Mouse (Mus musculus) forebrain, postnatal 0 days (tissue): ENCODE results near the gene 7420426K07Rik. TPM values are rescaled to one million over a fixed set of nuclear protein-coding genes. Genes with fewer than 3 reads are reported as not detected.

ENCODE experiments used
- ATAC-seq: fragments of 200-750 bp; cut with Nextera tagmentation; 2 replicates; pipeline ENCODE4 v1.8.0; 2017; ENCODE audit warnings: mild to moderate bottlenecking, moderate library complexity
- DNase-seq: peaks from one replicate; pipeline ENCODE4 v3.0.0-alpha.2; 2015
- H3K27ac ChIP-seq: fragments of 300-500 bp; sonication (generic); 2 replicates; pipeline ENCODE4 v1.5.1; 2014; ENCODE audit warnings: low read depth, mild to moderate bottlenecking, antibody characterized with exemption, low read length, moderate library complexity, mixed read lengths
- H3K27me3 ChIP-seq: fragments of 300-500 bp; sonication (generic); 2 replicates; pipeline ENCODE4 v1.6.1; 2014; ENCODE audit warnings: mild to moderate bottlenecking, low read length, mixed read lengths; ENCODE audit not compliant: insufficient read depth
- H3K36me3 ChIP-seq: fragments of 300-500 bp; sonication (generic); 2 replicates; pipeline ENCODE4 v1.6.1; 2014; ENCODE audit warnings: mild to moderate bottlenecking, moderate library complexity; ENCODE audit not compliant: insufficient read depth
- H3K4me1 ChIP-seq: fragments of 300-500 bp; sonication (generic); 2 replicates; pipeline ENCODE4 v1.6.1; 2014; ENCODE audit warnings: antibody characterized with exemption; ENCODE audit not compliant: insufficient read depth
- H3K4me2 ChIP-seq: fragments of 300-500 bp; sonication (generic); 2 replicates; pipeline ENCODE4 v1.6.1; 2014; ENCODE audit warnings: low read depth, mild to moderate bottlenecking, moderate library complexity
- H3K4me3 ChIP-seq: fragments of 300-500 bp; sonication (generic); 2 replicates; pipeline ENCODE4 v1.5.1; 2014; ENCODE audit warnings: low read depth, low read length, mixed read lengths
- H3K9ac ChIP-seq: fragments of 300-500 bp; sonication (generic); 2 replicates; pipeline ENCODE4 v1.6.1; 2014; ENCODE audit warnings: mild to moderate bottlenecking
- H3K9me3 ChIP-seq: fragments of 300-500 bp; sonication (generic); 2 replicates; pipeline ENCODE4 v1.6.1; 2016; ENCODE audit warnings: low read length
- CTCF ChIP-seq: sonication (generic); IDR thresholded peaks from 2 replicates; pipeline ENCODE4 v1.5.1; 2016; ENCODE audit warnings: antibody characterized with exemption, control low read depth, low read depth
- WGBS: fragments of 180-500 bp; shearing (Covaris S2); extraction: QIAGEN DNeasy Blood & Tissue Kit; methylation state at CpG from one replicate; pipeline ENCODE4 v1.1.7; 2014; 5-methylcytosine and 5-hydroxymethylcytosine counted together
- polyA plus RNA-seq: library from polyadenylated mRNA; unstranded; fragments of >200 nt; fragmentation: Nextera tagmentation; extraction: Ambion mirVana; gene quantifications from 2 replicates; pipeline ENCODE4 v1.2.1, GENCODE M21; 2015
- total RNA-seq: library from RNA; depleted of rRNA; stranded (reverse); fragments of >200 nt; gene quantifications from 2 replicates; pipeline ENCODE4 v1.2.3, GENCODE M21; 2014; rRNA removed

The 7420426K07Rik gene
- total and polyA plus RNA-seq, 2 experiments from 2014 or later, result not detected

GRCm38 (mm10) chr9:98953830-98954229 is 50.9 kb downstream of the 7420426K07Rik start:
- H3K4me1 ChIP-seq, result peaks cover 11% of the 10 kb centered on the region; the same call in 1 of the 2 replicates
- H3K4me2 ChIP-seq, result no peak overlapping the region
- no peak for TF ChIP-seq CTCF
- ATAC-seq, result no peak
- WGBS, result 3% methylated on average over 9 of the region's 9 CpGs
- H3K4me3 ChIP-seq, result no peak overlapping the region
- no peak for DNase-seq
- H3K27me3 ChIP-seq, result peaks cover 44% of the 10 kb centered on the region
- no peaks in the 10 kb centered on the region for H3K36me3 ChIP-seq
- no peak overlapping the region for H3K9ac ChIP-seq
- H3K27ac ChIP-seq, result no peak overlapping the region
- H3K9me3 ChIP-seq, result no peaks in the 10 kb centered on the region

Other genes with a start within 250 kb of the 7420426K07Rik start
- gene Prr23a1, start 60.6 kb upstream of the 7420426K07Rik start, total RNA-seq, result not detected in 2 replicates
- gene Prr23a1, start 60.6 kb upstream of the 7420426K07Rik start, polyA plus RNA-seq, result 0.18 TPM in 1 of 2 replicates, not detected in the other
- not detected in 2 replicates for gene Prr23a2, start 46.6 kb upstream of the 7420426K07Rik start, total RNA-seq
- not detected in 2 replicates for gene Prr23a2, start 46.6 kb upstream of the 7420426K07Rik start, polyA plus RNA-seq
- not detected in 2 replicates for gene Prr23a3, start 38.4 kb upstream of the 7420426K07Rik start, total RNA-seq
- not detected in 2 replicates for gene Prr23a3, start 38.4 kb upstream of the 7420426K07Rik start, polyA plus RNA-seq
- gene Foxl2, start 52.2 kb downstream of the 7420426K07Rik start, total RNA-seq, result 0.08 and 0.71 TPM in 2 replicates
- gene Foxl2, start 52.2 kb downstream of the 7420426K07Rik start, polyA plus RNA-seq, result 0.43 and 0.61 TPM in 2 replicates
- gene Faim, start 83.3 kb downstream of the 7420426K07Rik start, total RNA-seq, result 50.7 and 53.9 TPM in 2 replicates
- gene Faim, start 83.3 kb downstream of the 7420426K07Rik start, polyA plus RNA-seq, result 101 and 106 TPM in 2 replicates
- 0.29 TPM in 1 of 2 replicates, not detected in the other for gene Gm1123, start 132.6 kb downstream of the 7420426K07Rik start, total RNA-seq
- not detected in 2 replicates for gene Gm1123, start 132.6 kb downstream of the 7420426K07Rik start, polyA plus RNA-seq
- 5.4 and 5.7 TPM in 2 replicates for gene Pik3cb, start 237.5 kb downstream of the 7420426K07Rik start, total RNA-seq
- gene Pik3cb, start 237.5 kb downstream of the 7420426K07Rik start, polyA plus RNA-seq, result 2.1 and 2.2 TPM in 2 replicates